Mouse (Mus musculus): ENCODE measurements around the gene Frat2. TPM values are rescaled to one million over a fixed set of nuclear protein-coding genes. Genes with fewer than 3 reads are reported as not detected.

Gene Frat2
- total and polyA plus RNA-seq, 3 experiments = 55.6 to 110 TPM; not detected in 1

DNA sequence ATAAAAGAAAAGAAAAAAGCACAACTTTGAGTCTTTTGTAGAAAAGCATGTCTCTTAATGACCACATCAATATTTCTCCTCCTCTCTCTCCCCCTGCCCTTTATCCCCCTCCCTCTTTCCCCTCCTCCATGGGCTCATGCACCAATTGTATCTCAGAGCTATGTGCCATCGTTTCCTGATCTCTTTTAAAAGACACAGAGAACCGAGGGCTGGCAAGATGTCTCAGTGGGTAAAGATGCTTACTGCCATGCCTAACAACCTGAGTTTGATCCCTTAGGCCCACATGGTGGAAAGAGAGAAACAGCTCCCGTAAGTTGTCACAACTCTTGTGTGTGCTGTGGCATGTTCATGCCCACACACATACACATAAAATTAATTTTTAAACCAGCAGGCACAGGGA lies 11.2 kb downstream of the Frat2 start:
- Histone ChIP-seq H3K4me3 (ENCODE audit: control insufficient read depth in 1 of 2, insufficient read depth in 1 of 2, low read depth in 2 of 2, low read length in 2 of 2) (peak overlapping the region; percentile 26 to 53), H3K27ac (ENCODE audit: control insufficient read depth, low read depth, low read length) (peak overlapping the region; percentile 94), H3K9me3 (replicated peaks; ENCODE audit: insufficient read depth, low read length) (no peaks in the 10 kb centered on the region), H3K79me2 (ENCODE audit: control insufficient read depth, insufficient read depth, low read length, poor library complexity) (peaks cover 12% of the 10 kb centered on the region), H3K9ac (ENCODE audit: control insufficient read depth, low read depth, low read length, poor library complexity, severe bottlenecking) (peak overlapping the region; percentile 57), H3K36me3 (ENCODE audit: control insufficient read depth in 1 of 2, insufficient read depth in 2 of 2, low read length in 2 of 2) (peaks cover 0 to 57% of the 10 kb centered on the region in 2 experiments; a peak in 2 of 4 replicates), H3K27me3 (ENCODE audit: control insufficient read depth in 1 of 2, insufficient read depth in 2 of 2, low read length in 2 of 2) (no peaks in the 10 kb centered on the region), H3K4me1 (ENCODE audit: control insufficient read depth in 1 of 2, insufficient read depth in 2 of 2, low read length in 2 of 2) (peaks cover 29 to 61% of the 10 kb centered on the region in 2 experiments)
- DNase-seq (ENCODE audit: low read depth, low spot score) = peak; percentile 74
- TF ChIP-seq EP300 (IDR thresholded peaks at IDR 0.05; ENCODE audit: low read depth in 1 of 2, low read length in 2 of 2) (0 out of 4 replicates have a peak, but pooled peaks of 1 of the 2 experiments have one; percentile 24), MAZ (IDR thresholded peaks at IDR 0.05; ENCODE audit: low read depth, low read length) (0 out of 2 replicates have a peak, but pooled peaks have one; percentile 59), USF2 (IDR thresholded peaks at IDR 0.05; ENCODE audit: borderline replicate concordance in 1 of 2, insufficient read depth in 1 of 2, low read depth in 1 of 2, low read length in 2 of 2) (no peak), POLR2A (IDR thresholded peaks at IDR 0.05; ENCODE audit: control insufficient read depth in 1 of 2, insufficient read depth in 1 of 2, low read depth in 1 of 2, low read length in 2 of 2, poor library complexity in 1 of 2) (peak in 1 of 2 experiments; percentile 64; a peak in 2 of 4 replicates), TBP (IDR thresholded peaks at IDR 0.05; ENCODE audit: low read depth, low read length) (peak; percentile 93), NELFE (IDR thresholded peaks at IDR 0.05; ENCODE audit: low read depth, low read length) (peak; percentile 71), MXI1 (IDR thresholded peaks at IDR 0.05; ENCODE audit: low read depth, low read length) (0 out of 2 replicates have a peak, but pooled peaks have one; percentile 51), ZMIZ1 (IDR thresholded peaks at IDR 0.05; ENCODE audit: low read depth, low read length) (peak; percentile 93), SMC3 (IDR thresholded peaks at IDR 0.05; ENCODE audit: low read depth, low read length) (peak; percentile 8; the same call in 1 of the 2 replicates), ELF1 (IDR thresholded peaks at IDR 0.05; ENCODE audit: low read depth, low read length) (0 out of 2 replicates have a peak, but pooled peaks have one; percentile 32), ZKSCAN1 (IDR thresholded peaks at IDR 0.05; ENCODE audit: low read depth, low read length) (no peak), MAX (IDR thresholded peaks at IDR 0.05; ENCODE audit: low read length) (0 out of 2 replicates have a peak, but pooled peaks have one; percentile 36), TCF12 (IDR thresholded peaks at IDR 0.05; ENCODE audit: low read depth, low read length) (peak; percentile 53; the same call in 1 of the 2 replicates), MAFK (IDR thresholded peaks at IDR 0.05; ENCODE audit: borderline replicate concordance, low read depth, low read length) (0 out of 2 replicates have a peak, but pooled peaks have one; percentile 14), CHD2 (IDR thresholded peaks at IDR 0.05; ENCODE audit: low read length) (no peak), UBTF (IDR thresholded peaks at IDR 0.05; ENCODE audit: borderline replicate concordance, insufficient read depth, low read depth, low read length) (peak; percentile 28; the same call in 1 of the 2 replicates), USF1 (IDR thresholded peaks at IDR 0.05; ENCODE audit: low read depth, low read length) (0 out of 2 replicates have a peak, but pooled peaks have one; percentile 12), TAL1 (IDR thresholded peaks at IDR 0.05; ENCODE audit: low read length) (no peak), HCFC1 (IDR thresholded peaks at IDR 0.05; ENCODE audit: low read depth, low read length) (peak; percentile 43; the same call in 1 of the 2 replicates)

DNA sequence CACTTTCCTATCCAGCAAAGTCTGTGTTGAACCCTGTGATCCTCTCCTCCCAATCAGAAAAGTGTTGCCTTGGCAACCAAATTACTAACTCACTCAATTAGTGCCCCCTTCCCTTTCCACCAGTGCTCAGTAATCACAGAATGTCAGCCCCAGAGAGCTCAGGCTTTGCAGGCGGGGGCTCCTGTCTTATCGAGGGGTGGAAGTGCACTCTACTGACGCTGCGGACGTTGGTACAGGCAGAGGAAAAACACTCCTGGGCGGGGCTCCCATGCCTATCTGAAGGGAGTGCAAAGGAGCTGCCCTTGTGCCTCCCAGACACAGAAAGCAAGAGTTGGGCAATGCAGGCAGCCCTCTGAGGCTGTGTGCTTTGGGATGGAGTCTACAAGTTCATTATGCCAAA lies 12.1 kb downstream of the Frat2 start:
- peaks cover 22 to 52% of the 10 kb centered on the region in 2 experiments for H3K4me1 ChIP-seq (ENCODE audit: control insufficient read depth in 1 of 2, insufficient read depth in 2 of 2, low read length in 2 of 2)
- H3K27me3 ChIP-seq (ENCODE audit: control insufficient read depth in 1 of 2, insufficient read depth in 2 of 2, low read length in 2 of 2) = no peaks in the 10 kb centered on the region
- H3K9ac ChIP-seq (ENCODE audit: control insufficient read depth, low read depth, low read length, poor library complexity, severe bottlenecking) = peak overlapping the region; percentile 57
- peaks cover 21% of the 10 kb centered on the region for H3K79me2 ChIP-seq (ENCODE audit: control insufficient read depth, insufficient read depth, low read length, poor library complexity)
- H3K9me3 ChIP-seq (replicated peaks; ENCODE audit: insufficient read depth, low read length) = no peaks in the 10 kb centered on the region
- peak overlapping the region; percentile 26 to 36 for H3K4me3 ChIP-seq (ENCODE audit: control insufficient read depth in 1 of 2, insufficient read depth in 1 of 2, low read depth in 2 of 2, low read length in 2 of 2)
- H3K36me3 ChIP-seq (ENCODE audit: control insufficient read depth in 1 of 2, insufficient read depth in 2 of 2, low read length in 2 of 2) = peaks cover 0 to 49% of the 10 kb centered on the region in 2 experiments; a peak in 2 of 4 replicates
- H3K27ac ChIP-seq (ENCODE audit: control insufficient read depth, low read depth, low read length) = peak overlapping the region; percentile 94
- peak; percentile 98 for DNase-seq (ENCODE audit: low read depth, low spot score)
- peak; percentile 60 for TF ChIP-seq MYC (IDR thresholded peaks at IDR 0.05; ENCODE audit: low read depth, low read length)
- TF ChIP-seq CHD2 (IDR thresholded peaks at IDR 0.05; ENCODE audit: low read length) = no peak
- TF ChIP-seq MEF2A (IDR thresholded peaks at IDR 0.05; ENCODE audit: extremely low read depth, insufficient replicate concordance, low read depth, low read length, poor library complexity, severe bottlenecking) = no peak
- TF ChIP-seq CHD1 (IDR thresholded peaks at IDR 0.05; ENCODE audit: low read depth, low read length) = no peak; the same call in 1 of the 2 replicates
- peak; percentile 74 for TF ChIP-seq TAL1 (IDR thresholded peaks at IDR 0.05; ENCODE audit: low read length)
- no peak for TF ChIP-seq GABPA (IDR thresholded peaks at IDR 0.05; ENCODE audit: low read depth, low read length)
- TF ChIP-seq POLR2AphosphoS5 (IDR thresholded peaks at IDR 0.05; ENCODE audit: borderline replicate concordance, low read depth, low read length) = no peak
- peak; percentile 74 for TF ChIP-seq MYB (IDR thresholded peaks at IDR 0.05; ENCODE audit: low read depth, low read length)
- TF ChIP-seq MAZ (IDR thresholded peaks at IDR 0.05; ENCODE audit: low read depth, low read length) = peak; percentile 99
- TF ChIP-seq NRF1 (IDR thresholded peaks at IDR 0.05; ENCODE audit: insufficient read depth, low read depth, low read length, poor library complexity, severe bottlenecking) = no peak
- TF ChIP-seq POLR2A (IDR thresholded peaks at IDR 0.05; ENCODE audit: control insufficient read depth in 1 of 2, insufficient read depth in 1 of 2, low read depth in 1 of 2, low read length in 2 of 2, poor library complexity in 1 of 2) = peak; percentile 62 to 95; a peak in 2 of 4 replicates
- peak; percentile 97 for TF ChIP-seq SIN3A (IDR thresholded peaks at IDR 0.05; ENCODE audit: low read length)
- peak; percentile 86 for TF ChIP-seq TCF12 (IDR thresholded peaks at IDR 0.05; ENCODE audit: low read depth, low read length)
- no peak for TF ChIP-seq CTCF (IDR thresholded peaks at IDR 0.05 in 2 of 3, conservative IDR thresholded peaks at IDR 0.05 in 1 of 3; ENCODE audit: control insufficient read depth in 1 of 3, insufficient read depth in 1 of 3, low read depth in 2 of 3, low read length in 3 of 3, poor library complexity in 1 of 3, severe bottlenecking in 1 of 3)
- peak; percentile 87 for TF ChIP-seq ETS1 (IDR thresholded peaks at IDR 0.05; ENCODE audit: low read depth, low read length)

Data from MEL (cell line).